Mouse (Mus musculus) ES-Bruce4 (cell line): ENCODE measurements around the gene Nrg3. TPM values are rescaled to one million over a fixed set of nuclear protein-coding genes. Genes with fewer than 3 reads are reported as not detected.

ENCODE experiments used
- H3K27ac ChIP-seq: 2 replicates; pipeline ENCODE4 v1.5.1; 2012; ENCODE audit warnings: low read length, inconsistent platforms; ENCODE audit not compliant: insufficient read depth
- H3K27me3 ChIP-seq: 2 replicates; pipeline ENCODE4 v1.6.1; 2012; ENCODE audit warnings: mild to moderate bottlenecking, low read length, inconsistent platforms; ENCODE audit not compliant: control insufficient read depth, poor library complexity, insufficient read depth, severe bottlenecking
- H3K36me3 ChIP-seq: 2 replicates; pipeline ENCODE4 v1.6.1; 2012; ENCODE audit warnings: inconsistent platforms, mild to moderate bottlenecking, low read length, moderate library complexity; ENCODE audit not compliant: control insufficient read depth, poor library complexity, insufficient read depth, severe bottlenecking
- H3K4me1 ChIP-seq: one replicate; pipeline ENCODE4 v1.8.1; 2011; ENCODE audit warnings: low read length; ENCODE audit not compliant: control insufficient read depth, insufficient read depth
- H3K4me3 ChIP-seq: 2 replicates; pipeline ENCODE4 v1.5.1; 2011; ENCODE audit warnings: low read depth, mild to moderate bottlenecking, low read length
- H3K9ac ChIP-seq: 2 replicates; pipeline ENCODE4 v1.6.1; 2012; ENCODE audit warnings: low read depth, mild to moderate bottlenecking, inconsistent platforms; ENCODE audit not compliant: poor library complexity, severe bottlenecking
- H3K9me3 ChIP-seq: replicated peaks from 2 replicates; pipeline ENCODE4 v1.6.1; 2012; ENCODE audit warnings: mild to moderate bottlenecking, low read length, inconsistent platforms; ENCODE audit not compliant: control insufficient read depth, poor library complexity, insufficient read depth, severe bottlenecking
- CTCF ChIP-seq: IDR thresholded peaks from one replicate; pipeline ENCODE4 v1.8.1; 2011; ENCODE audit warnings: low read depth, low read length
- EP300 ChIP-seq: IDR thresholded peaks from 2 replicates; pipeline ENCODE4 v1.6.1; 2011; ENCODE audit warnings: low read depth, low read length; ENCODE audit not compliant: insufficient read depth
- POLR2A ChIP-seq: IDR thresholded peaks from one replicate; pipeline ENCODE4 v1.8.1; 2011; ENCODE audit warnings: low read length; ENCODE audit not compliant: insufficient read depth
- polyA plus RNA-seq: library from polyadenylated mRNA; stranded (reverse); fragments of >200 nt; gene quantifications from 2 replicates; pipeline ENCODE4 v1.2.4, GENCODE M21; 2011; ENCODE audit warnings: low read depth; ENCODE audit not compliant: missing spikeins, insufficient read depth, insufficient read length

The Nrg3 gene
- polyA plus RNA-seq, 1 experiment, result not detected

- TF ChIP-seq POLR2A (no peak), CTCF (no peak), EP300 (no peak)
- H3K4me1 ChIP-seq, result no peaks in the 10 kb centered on the region
- H3K36me3 ChIP-seq, result no peaks in the 10 kb centered on the region
- no peak overlapping the region for H3K4me3 ChIP-seq
- H3K9ac ChIP-seq, result no peak overlapping the region
- H3K27ac ChIP-seq, result no peak overlapping the region
- no peaks in the 10 kb centered on the region for H3K9me3 ChIP-seq
- no peaks in the 10 kb centered on the region for H3K27me3 ChIP-seq
Measured at GRCm38 (mm10) chr14:38923652-38924051, 549.2 kb downstream of the Nrg3 start.

- H3K36me3 ChIP-seq, result no peaks in the 10 kb centered on the region
Measured at GRCm38 (mm10) chr14:38920800-38921199, 552.1 kb downstream of the Nrg3 start.

GRCm38 (mm10) chr14:38870591-38870990, 602.3 kb downstream of the Nrg3 start:
- Histone ChIP-seq H3K36me3 (no peaks in the 10 kb centered on the region), H3K4me1 (no peaks in the 10 kb centered on the region), H3K27ac (no peak overlapping the region), H3K4me3 (no peak overlapping the region), H3K9me3 (no peaks in the 10 kb centered on the region), H3K27me3 (no peaks in the 10 kb centered on the region), H3K9ac (no peak overlapping the region)
- TF ChIP-seq POLR2A (no peak), EP300 (no peak), CTCF (no peak)

More at GRCm38 (mm10) chr14:38920800-38921199, 552.1 kb downstream of the Nrg3 start:
- no peak overlapping the region for H3K4me3 ChIP-seq
- H3K9ac ChIP-seq, result no peak overlapping the region
- no peaks in the 10 kb centered on the region for H3K27me3 ChIP-seq
- H3K27ac ChIP-seq, result no peak overlapping the region
- H3K9me3 ChIP-seq, result no peaks in the 10 kb centered on the region
- no peaks in the 10 kb centered on the region for H3K4me1 ChIP-seq
- TF ChIP-seq POLR2A, result no peak
- TF ChIP-seq EP300, result no peak
- no peak for TF ChIP-seq CTCF

GRCm38 (mm10) chr14:38847566-38847965, 625.3 kb downstream of the Nrg3 start:
- H3K27ac ChIP-seq, result no peak overlapping the region
- H3K9me3 ChIP-seq, result no peaks in the 10 kb centered on the region

GRCm38 (mm10) chr14:38847091-38847490, 625.8 kb downstream of the Nrg3 start:
- Histone ChIP-seq H3K27me3 (no peaks in the 10 kb centered on the region), H3K27ac (no peak overlapping the region), H3K36me3 (no peaks in the 10 kb centered on the region), H3K9me3 (no peaks in the 10 kb centered on the region), H3K4me1 (no peaks in the 10 kb centered on the region), H3K4me3 (no peak overlapping the region), H3K9ac (no peak overlapping the region)
- TF ChIP-seq POLR2A (no peak), EP300 (no peak), CTCF (no peak)

More at GRCm38 (mm10) chr14:38847566-38847965, 625.3 kb downstream of the Nrg3 start:
- Histone ChIP-seq H3K4me3 (no peak overlapping the region), H3K27me3 (no peaks in the 10 kb centered on the region), H3K36me3 (no peaks in the 10 kb centered on the region), H3K9ac (no peak overlapping the region), H3K4me1 (no peaks in the 10 kb centered on the region)
- TF ChIP-seq POLR2A (no peak), CTCF (no peak), EP300 (no peak)

- H3K9ac ChIP-seq, result no peak overlapping the region
Measured at GRCm38 (mm10) chr14:38835006-38835405, 637.9 kb downstream of the Nrg3 start.

More at GRCm38 (mm10) chr14:38835006-38835405, 637.9 kb downstream of the Nrg3 start:
- no peak overlapping the region for H3K4me3 ChIP-seq
- H3K4me1 ChIP-seq, result no peaks in the 10 kb centered on the region
- no peak overlapping the region for H3K27ac ChIP-seq
- TF ChIP-seq POLR2A, result no peak
- no peak for TF ChIP-seq EP300
- no peak for TF ChIP-seq CTCF
- H3K36me3 ChIP-seq, result no peaks in the 10 kb centered on the region
- no peaks in the 10 kb centered on the region for H3K27me3 ChIP-seq
- H3K9me3 ChIP-seq, result no peaks in the 10 kb centered on the region
